8 mouse cellular contexts compared by ENCODE assay signal in the genomic region with DNA sequence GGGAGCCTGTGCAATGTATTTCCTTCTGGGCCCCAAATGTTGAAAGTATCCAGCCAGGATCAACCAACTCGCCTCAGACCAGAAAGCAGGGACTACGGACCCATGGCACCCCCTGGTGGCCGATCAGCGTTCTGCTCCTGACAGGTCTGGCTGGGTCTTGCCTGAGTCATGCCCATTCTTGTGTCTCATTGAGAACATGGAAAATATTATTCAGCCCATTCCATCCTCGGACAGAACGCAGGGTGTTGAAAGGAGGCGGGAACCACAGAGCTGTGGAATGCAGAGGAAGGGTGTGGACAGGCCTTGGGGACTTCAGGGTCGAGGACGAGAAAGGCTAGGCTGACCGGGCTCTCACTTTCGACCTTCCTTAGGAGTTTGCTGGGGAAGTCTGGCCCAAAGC. TPM values are rescaled to one million over a fixed set of nuclear protein-coding genes. Genes with fewer than 3 reads are reported as not detected.
DNase-seq lines count a peak whose midpoint lies in the region; ATAC-seq lines count a peak whose summit lies in the region.

No protein-coding gene starts in this region.

- H3K9me3 ChIP-seq in embryonic facial prominence, embryonic 13.5 days: no peaks in the 10 kb centered on the region
- no peaks in the 10 kb centered on the region for H3K9me3 ChIP-seq in limb, embryonic 13.5 days
- no peaks in the 10 kb centered on the region for H3K9me3 ChIP-seq in midbrain, embryonic 16.5 days (replicated peaks; ENCODE audit: control insufficient read depth, low read length, poor library complexity, severe bottlenecking)

- 20% methylated on average over 11 of the region's 11 CpGs for WGBS in embryonic facial prominence, embryonic 13.5 days
- 21% methylated on average over 11 of the region's 11 CpGs for WGBS in limb, embryonic 13.5 days
- WGBS in midbrain, embryonic 16.5 days: 28% methylated on average over 11 of the region's 11 CpGs

- H3K4me3 ChIP-seq in embryonic facial prominence, embryonic 13.5 days: no peak overlapping the region
- no peak overlapping the region for H3K4me3 ChIP-seq in limb, embryonic 13.5 days
- H3K4me3 ChIP-seq in midbrain, embryonic 16.5 days (ENCODE audit: low read depth, low read length): no peak overlapping the region

- DNase-seq in 3134 (ENCODE audit: extremely low read depth, insufficient read length, low spot score): peak; percentile 91
- peak; percentile 91 to 93 for DNase-seq in adrenal gland, postnatal 4 days (ENCODE audit: low spot score in 2 of 2)
- peak; percentile 99 for DNase-seq in heart, adult 8-10 months (ENCODE audit: low spot score)
- DNase-seq in kidney, adult 8-10 months: peak; percentile 90 to 95
- peak; percentile 87 to 91 for DNase-seq in spleen, postnatal 10 days (ENCODE audit: low spot score in 2 of 2)

- no peak overlapping the region for H3K9ac ChIP-seq in embryonic facial prominence, embryonic 13.5 days
- H3K9ac ChIP-seq in limb, embryonic 13.5 days: no peak overlapping the region
- H3K9ac ChIP-seq in midbrain, embryonic 16.5 days (ENCODE audit: low read depth, low read length): no peak overlapping the region

- 0 out of 2 replicates have a peak, but pooled peaks cover 4% of the 10 kb centered on the region for H3K4me1 ChIP-seq in embryonic facial prominence, embryonic 13.5 days
- H3K4me1 ChIP-seq in limb, embryonic 13.5 days: no peaks in the 10 kb centered on the region
- H3K4me1 ChIP-seq in midbrain, embryonic 16.5 days (ENCODE audit: control insufficient read depth, insufficient read depth, low read length): no peaks in the 10 kb centered on the region

- H3K36me3 ChIP-seq in embryonic facial prominence, embryonic 13.5 days: no peaks in the 10 kb centered on the region
- no peaks in the 10 kb centered on the region for H3K36me3 ChIP-seq in limb, embryonic 13.5 days
- H3K36me3 ChIP-seq in midbrain, embryonic 16.5 days (ENCODE audit: control insufficient read depth, insufficient read depth, low read length): no peaks in the 10 kb centered on the region

- no peaks in the 10 kb centered on the region for H3K27me3 ChIP-seq in embryonic facial prominence, embryonic 13.5 days
- H3K27me3 ChIP-seq in limb, embryonic 13.5 days: no peaks in the 10 kb centered on the region
- no peaks in the 10 kb centered on the region for H3K27me3 ChIP-seq in midbrain, embryonic 16.5 days (ENCODE audit: control insufficient read depth, insufficient read depth, low read depth, low read length)

- H3K4me2 ChIP-seq in embryonic facial prominence, embryonic 13.5 days: no peak overlapping the region
- no peak overlapping the region for H3K4me2 ChIP-seq in limb, embryonic 13.5 days (replicated peaks)
- H3K4me2 ChIP-seq in midbrain, embryonic 16.5 days (ENCODE audit: low read length): no peak overlapping the region

- ATAC-seq in embryonic facial prominence, embryonic 13.5 days (ENCODE audit: insufficient number of reproducible peaks, insufficient read depth, low FRiP score, low TSS enrichment, low read depth): peak; percentile 66
- ATAC-seq in limb, embryonic 13.5 days (ENCODE audit: low FRiP score, low read depth): peak; percentile 74
- ATAC-seq in midbrain, embryonic 16.5 days: peak; percentile 66; the same call in 1 of the 2 replicates

- peak overlapping the region; percentile 28; the same call in 1 of the 2 replicates for H3K27ac ChIP-seq in embryonic facial prominence, embryonic 13.5 days
- H3K27ac ChIP-seq in limb, embryonic 13.5 days: peak overlapping the region; percentile 28; the same call in 1 of the 2 replicates
- H3K27ac ChIP-seq in midbrain, embryonic 16.5 days (ENCODE audit: low read length): no peak overlapping the region

RNA-seq across cellular contexts. Expression of gene Zmynd8, which starts 15.5 kb away (rescaled TPM):
- total RNA-seq in adrenal gland, postnatal 4 days (2021): 10 to 100 TPM; 61.4 to 61.9 TPM
- 61.4 and 62.3 TPM in 2 replicates for polyA plus RNA-seq in embryonic facial prominence, embryonic 13.5 days (2015; fragmentation: Nextera tagmentation; extraction: Ambion mirVana)
- 10 to 100 TPM; 35.5 to 60.5 (median 45.4) TPM for total RNA-seq in heart, adult 8-10 months (2022)
- 59.4 and 65.7 TPM in 2 replicates for polyA plus RNA-seq in limb, embryonic 13.5 days (2015; fragmentation: Nextera tagmentation; extraction: Ambion mirVana)
- 78.7 and 87.3 TPM in 2 replicates for polyA plus RNA-seq in midbrain, embryonic 16.5 days (2015; fragmentation: Nextera tagmentation; extraction: Ambion mirVana)
